Mouse (Mus musculus) cerebellum, adult 2 months (tissue): ENCODE measurements at regions not wholly inside any gene's neighbourhood (a gene's known extent, or its start where the extent isn't known, plus 50 kb on each side); places are given as distances from the start of the nearest gene placed in this dataset.
A peak's percentile ranks its signal among the peaks of the same experiment; 100 is the strongest.

Experiments
- DNase-seq, 2 experiments: peaks; one replicate each; pipeline ENCODE4 v3.0.0; 2021
- H3K27ac ChIP-seq: fragments of 200-500 bp; 2 replicates; pipeline ENCODE4 v1.5.1; 2012; ENCODE audit warnings: low read length, control low read depth, inconsistent platforms; ENCODE audit not compliant: insufficient read depth
- H3K27me3 ChIP-seq: fragments of 200-500 bp; 2 replicates; pipeline ENCODE4 v1.6.1; 2012; ENCODE audit warnings: inconsistent platforms, mild to moderate bottlenecking, low read length, moderate library complexity; ENCODE audit not compliant: control insufficient read depth, insufficient read depth
- H3K4me1 ChIP-seq: fragments of 200-500 bp; 2 replicates; pipeline ENCODE4 v1.6.1; 2011; ENCODE audit warnings: low read length; ENCODE audit not compliant: control insufficient read depth, insufficient read depth
- H3K4me3 ChIP-seq: fragments of 200-500 bp; replicated peaks from 2 replicates; pipeline ENCODE3; 2011; ENCODE audit warnings: mild to moderate bottlenecking, low read depth, low read length, control low read depth; ENCODE audit not compliant: insufficient read depth
- CTCF ChIP-seq: fragments of 200-500 bp; IDR thresholded peaks from 2 replicates; pipeline ENCODE4 v1.5.1; 2011; ENCODE audit warnings: low read depth, mild to moderate bottlenecking, control low read depth, low read length, moderate library complexity, borderline replicate concordance; ENCODE audit not compliant: insufficient read depth
- POLR2A ChIP-seq: fragments of 200-500 bp; IDR thresholded peaks from 2 replicates; pipeline ENCODE4 v1.6.1; 2011; ENCODE audit warnings: low read length, control low read depth, borderline replicate concordance; ENCODE audit not compliant: insufficient read depth
- WGBS: fragments of 180-500 bp; shearing (Covaris S2); methylation state at CpG from one replicate; pipeline ENCODE4 v1.1.7; 2018; 5-methylcytosine and 5-hydroxymethylcytosine counted together

DNA sequence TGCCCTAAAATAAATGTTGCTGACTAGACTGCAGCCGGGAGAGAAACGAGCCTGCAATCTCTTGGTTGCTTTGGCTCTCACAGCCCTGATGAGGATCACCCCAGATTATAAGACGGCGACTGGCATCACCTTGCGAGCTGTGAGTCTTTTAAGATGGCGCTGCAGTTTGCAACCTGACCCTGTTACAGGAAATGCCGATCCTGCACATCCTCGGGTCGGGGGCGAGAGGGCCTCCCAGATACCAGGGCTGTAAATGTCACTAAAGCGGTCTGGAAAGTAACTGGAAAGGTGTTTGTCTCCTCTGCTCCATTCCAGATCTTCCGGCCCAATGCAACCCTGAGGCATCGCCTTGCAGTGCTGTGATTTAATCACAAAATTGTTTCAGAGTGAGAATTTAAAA, 53.4 kb downstream of the Cartpt start:
- 81% methylated on average over 13 of the region's 13 CpGs for WGBS
- Histone ChIP-seq H3K4me1 (no peaks in the 10 kb centered on the region; the same call in 1 of the 2 replicates), H3K4me3 (no peak overlapping the region), H3K27ac (no peak overlapping the region), H3K27me3 (no peaks in the 10 kb centered on the region; the same call in 1 of the 2 replicates)
- no peak for DNase-seq
- no peak for TF ChIP-seq POLR2A
- TF ChIP-seq CTCF = no peak

- 27% methylated on average over 9 of the region's 9 CpGs for WGBS
- TF ChIP-seq CTCF (peak; percentile 79), POLR2A (no peak)
- DNase-seq = peak; percentile 36 to 48
Observed at GRCm38 (mm10) chr13:99842626-99843025, 58.3 kb downstream of the Cartpt start.

GRCm38 (mm10) chr13:99839446-99839845, 61.4 kb downstream of the Cartpt start:
- Histone ChIP-seq H3K4me1 (no peaks in the 10 kb centered on the region; the same call in 1 of the 2 replicates), H3K27ac (no peak overlapping the region), H3K27me3 (no peaks in the 10 kb centered on the region), H3K4me3 (no peak overlapping the region)
- 57% methylated on average over 9 of the region's 9 CpGs for WGBS
- TF ChIP-seq POLR2A (no peak), CTCF (no peak)
- DNase-seq = no peak

More at GRCm38 (mm10) chr13:99842626-99843025, 58.3 kb downstream of the Cartpt start:
- no peaks in the 10 kb centered on the region; the same call in 1 of the 2 replicates for H3K27me3 ChIP-seq
- no peak overlapping the region for H3K4me3 ChIP-seq
- H3K4me1 ChIP-seq = no peaks in the 10 kb centered on the region; the same call in 1 of the 2 replicates
- H3K27ac ChIP-seq = no peak overlapping the region

- no peaks in the 10 kb centered on the region for H3K27me3 ChIP-seq
- no peaks in the 10 kb centered on the region; the same call in 1 of the 2 replicates for H3K4me1 ChIP-seq
- DNase-seq = peak; percentile 76 to 79
- no peak overlapping the region for H3K4me3 ChIP-seq
- H3K27ac ChIP-seq = no peak overlapping the region
- WGBS = 28% methylated on average over 11 of the region's 11 CpGs
- TF ChIP-seq POLR2A = no peak
- TF ChIP-seq CTCF = peak; percentile 63; the same call in 1 of the 2 replicates
Observed at GRCm38 (mm10) chr13:99837772-99838425, 63.0 kb downstream of the Cartpt start.

- no peak overlapping the region for H3K4me3 ChIP-seq
- TF ChIP-seq POLR2A = no peak
- no peak for TF ChIP-seq CTCF
- H3K27me3 ChIP-seq = no peaks in the 10 kb centered on the region
- no peak overlapping the region for H3K27ac ChIP-seq
- DNase-seq = no peak
- no peaks in the 10 kb centered on the region for H3K4me1 ChIP-seq
- WGBS = 70% methylated on average over 6 of the region's 6 CpGs
Observed at GRCm38 (mm10) chr13:99837180-99837579, 63.7 kb downstream of the Cartpt start.

GRCm38 (mm10) chr13:99836586-99836985, 64.3 kb downstream of the Cartpt start:
- Histone ChIP-seq H3K4me1 (no peaks in the 10 kb centered on the region), H3K4me3 (no peak overlapping the region), H3K27me3 (no peaks in the 10 kb centered on the region), H3K27ac (no peak overlapping the region)
- 71% methylated on average over 5 of the region's 5 CpGs for WGBS
- peak; percentile 14 to 39 for DNase-seq
- no peak for TF ChIP-seq POLR2A
- no peak for TF ChIP-seq CTCF

- DNase-seq = no peak
- no peaks in the 10 kb centered on the region for H3K4me1 ChIP-seq
- TF ChIP-seq CTCF (no peak), POLR2A (no peak)
- H3K4me3 ChIP-seq = no peak overlapping the region
- 94% methylated on average over 8 of the region's 8 CpGs for WGBS
- no peaks in the 10 kb centered on the region for H3K27me3 ChIP-seq
- no peak overlapping the region for H3K27ac ChIP-seq
Observed at GRCm38 (mm10) chr13:99835518-99835917, 65.4 kb downstream of the Cartpt start.

GRCm38 (mm10) chr13:99830080-99830724, 70.7 kb downstream of the Cartpt start:
- WGBS = 89% methylated on average over 7 of the region's 7 CpGs
- DNase-seq = no peak

More at GRCm38 (mm10) chr13:99830080-99830724, 70.7 kb downstream of the Cartpt start:
- H3K27me3 ChIP-seq = no peaks in the 10 kb centered on the region
- H3K4me1 ChIP-seq = no peaks in the 10 kb centered on the region
- no peak overlapping the region for H3K4me3 ChIP-seq
- TF ChIP-seq CTCF = no peak
- TF ChIP-seq POLR2A = no peak
- no peak overlapping the region for H3K27ac ChIP-seq
